Mouse (Mus musculus): Measurements from ENCODE around the gene Rabac1.

Rabac1 gene

GRCm38 (mm10) chr7:24980439-24980838 is 7.9 kb upstream of the Rabac1 start:
- no peak for DNase-seq (ENCODE audit: low read depth)

GRCm38 (mm10) chr7:24978781-24979180 is 6.2 kb upstream of the Rabac1 start:
- DNase-seq (ENCODE audit: low read depth) = peak; percentile 74

- peak; percentile 88 for DNase-seq (ENCODE audit: low read depth)
Measured at GRCm38 (mm10) chr7:24974893-24975595, 2.5 kb upstream of the Rabac1 start.

DNA sequence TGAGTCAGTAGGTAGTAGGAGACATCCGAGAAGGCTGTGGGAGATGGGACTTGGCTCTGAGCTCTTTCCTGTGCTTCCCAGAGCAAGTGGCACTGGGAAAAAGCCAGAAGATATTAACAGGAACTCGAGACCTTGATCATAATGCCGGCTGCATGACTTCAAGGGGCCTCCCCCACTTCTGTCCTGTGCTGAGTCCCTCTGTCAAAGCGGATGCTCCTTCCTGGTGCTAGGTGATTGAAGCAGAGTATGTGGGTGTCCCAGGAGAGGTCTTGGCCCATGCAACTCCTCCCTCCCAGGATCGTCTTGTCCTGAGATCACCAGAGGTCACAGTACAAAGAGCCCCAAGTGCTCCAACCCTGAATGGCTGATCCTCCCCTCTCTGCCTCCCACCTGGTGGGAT is 1.3 kb upstream of the Rabac1 start:
- DNase-seq (ENCODE audit: low read depth) = no peak

DNA sequence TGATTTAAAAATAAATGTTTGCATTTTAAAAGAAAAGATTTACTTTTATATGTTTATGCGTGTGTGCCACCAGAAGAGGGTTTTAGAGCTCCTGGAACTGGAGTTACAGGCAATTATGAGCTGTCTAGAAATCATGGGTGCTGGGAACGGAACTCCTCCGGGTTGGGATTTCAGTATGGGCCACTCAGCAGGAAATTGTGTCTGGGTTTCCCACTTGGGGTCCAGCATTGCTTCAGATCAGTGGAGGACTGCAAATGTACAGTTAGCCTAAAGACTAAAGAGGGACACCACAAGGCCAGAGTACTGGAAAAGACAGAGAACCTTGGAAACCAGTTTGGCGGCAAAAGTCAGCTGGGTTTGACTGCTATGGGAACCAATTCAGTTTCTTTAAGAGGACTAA is 654 bp upstream of the Rabac1 start:
- DNase-seq (ENCODE audit: low read depth) = no peak

DNA sequence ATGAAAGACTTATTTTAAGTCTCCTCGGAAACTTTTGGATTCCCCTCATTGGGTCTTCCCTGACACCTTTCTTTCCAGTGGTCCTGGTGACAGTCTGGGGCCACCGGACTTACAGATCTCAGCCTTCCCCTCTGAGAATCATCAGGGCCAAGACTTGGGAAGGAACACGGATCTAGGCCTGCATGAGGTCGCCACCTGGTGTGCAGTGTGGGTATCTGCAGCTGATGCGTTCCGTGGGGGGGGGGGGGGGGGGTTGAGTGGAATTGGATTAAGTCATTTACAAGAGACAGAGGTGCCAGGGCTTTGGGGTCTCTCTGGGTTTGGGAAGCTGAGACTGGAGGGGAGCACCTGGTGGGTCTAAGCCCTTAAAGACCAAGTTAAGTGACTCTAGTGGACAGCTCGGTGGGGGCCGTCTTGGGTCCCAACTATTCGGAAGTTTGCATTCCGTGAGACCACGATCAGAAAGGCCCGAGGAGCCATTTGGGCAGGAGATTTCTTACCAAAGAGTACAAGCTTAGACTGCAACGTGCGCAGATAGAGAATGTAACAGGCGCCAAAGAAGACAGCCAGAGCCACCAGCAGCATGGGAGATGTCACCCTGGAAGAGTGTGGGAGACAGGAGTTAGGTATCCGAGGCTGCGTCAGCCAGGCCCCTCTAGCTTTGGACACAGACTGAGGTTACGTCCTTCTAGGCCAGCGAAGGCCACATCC is 1.1 kb downstream of the Rabac1 start:
- peak; percentile 79 for DNase-seq (ENCODE audit: low read depth)

- DNase-seq (ENCODE audit: low read depth) = no peak
Measured at GRCm38 (mm10) chr7:24970341-24970740, 2.2 kb downstream of the Rabac1 start.

DNA sequence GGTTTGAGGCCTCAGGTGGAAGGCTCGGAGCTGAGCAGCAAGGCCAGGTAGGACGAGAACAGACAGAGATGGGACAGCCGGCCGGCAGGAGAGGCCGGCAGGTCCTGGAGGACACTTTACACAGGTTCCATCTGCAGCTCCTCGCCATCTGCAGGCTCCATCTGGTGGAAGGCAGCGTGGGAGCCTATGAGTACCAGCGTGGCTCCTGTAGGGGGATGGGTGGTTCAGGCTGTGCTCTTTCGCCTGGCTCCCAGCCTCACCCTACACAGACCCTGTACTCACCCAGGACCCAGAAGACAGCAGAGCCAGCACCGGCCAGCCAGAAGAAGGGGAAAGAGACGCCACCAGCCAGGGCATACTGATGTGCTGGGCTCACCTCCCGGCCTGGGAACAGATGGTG is 2.7 kb downstream of the Rabac1 start:
- DNase-seq (ENCODE audit: low read depth) = no peak

GRCm38 (mm10) chr7:24968463-24968862 is 4.1 kb downstream of the Rabac1 start:
- no peak for DNase-seq (ENCODE audit: low read depth)

GRCm38 (mm10) chr7:24967966-24968365 is 4.6 kb downstream of the Rabac1 start:
- DNase-seq (ENCODE audit: low read depth) = no peak

- DNase-seq (ENCODE audit: low read depth) = peak; percentile 76
Measured at GRCm38 (mm10) chr7:24964897-24965535, 7.5 kb downstream of the Rabac1 start.

GRCm38 (mm10) chr7:24964288-24964687 is 8.3 kb downstream of the Rabac1 start:
- no peak for DNase-seq (ENCODE audit: low read depth)

GRCm38 (mm10) chr7:24955226-24955625 is 17.3 kb downstream of the Rabac1 start:
- no peak for DNase-seq (ENCODE audit: low read depth)

GRCm38 (mm10) chr7:24954450-24954849 is 18.1 kb downstream of the Rabac1 start:
- peak; percentile 58 for DNase-seq (ENCODE audit: low read depth)

DNA sequence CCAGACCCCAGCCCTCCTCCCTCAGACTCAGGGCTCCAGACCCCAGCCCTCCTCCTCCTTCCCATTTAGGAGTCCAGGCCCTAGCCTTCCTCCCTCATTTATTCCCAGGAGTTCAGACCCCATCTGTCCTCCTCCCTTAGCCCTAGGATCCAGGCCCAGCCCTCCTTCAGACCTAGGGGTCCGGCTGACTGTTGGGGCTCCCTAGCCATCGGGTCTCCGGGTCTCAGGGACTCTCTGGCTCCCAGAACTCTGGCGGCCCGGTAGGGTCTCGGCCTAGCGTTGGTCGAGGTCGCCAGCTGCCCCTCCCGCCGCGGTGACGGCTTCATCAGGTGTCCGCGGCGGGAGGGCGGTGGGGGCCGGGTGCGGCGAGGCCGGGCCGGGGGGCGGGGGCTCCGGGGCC is 18.6 kb downstream of the Rabac1 start:
- DNase-seq (ENCODE audit: low read depth) = no peak

DNA sequence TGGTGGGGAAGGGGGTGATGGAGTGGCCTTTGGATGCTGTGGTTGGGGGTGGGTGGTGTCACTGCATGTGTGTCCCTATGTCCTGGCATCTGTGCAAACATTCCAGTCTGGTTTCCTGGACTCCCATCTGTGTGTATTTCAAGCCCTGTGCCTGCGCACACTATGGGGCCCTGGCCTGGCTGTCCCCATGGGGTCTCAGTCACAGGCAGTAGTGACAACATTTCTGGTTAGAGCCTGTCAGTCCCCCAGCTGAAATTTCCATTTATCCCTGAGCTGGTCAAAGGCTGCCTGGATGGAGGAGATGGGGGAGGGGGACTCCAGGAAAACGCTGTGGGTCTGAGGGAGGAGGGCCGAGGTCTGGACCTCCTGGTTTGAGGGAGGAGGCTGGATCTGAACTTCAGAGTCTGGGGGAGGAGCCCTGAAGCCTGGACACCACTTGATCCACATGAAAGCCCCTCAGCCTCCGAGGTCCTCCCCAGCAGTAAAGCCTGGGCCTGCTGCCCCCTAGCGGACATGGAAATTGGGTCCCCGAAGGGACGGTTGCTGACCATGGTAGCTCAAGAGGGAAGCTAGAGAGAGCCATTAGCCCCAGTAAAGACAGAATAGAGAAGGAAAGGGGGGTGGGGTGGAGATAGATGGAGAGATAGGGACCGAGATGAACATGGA is 22.5 kb downstream of the Rabac1 start:
- peak; percentile 69 for DNase-seq (ENCODE audit: low read depth)

- DNase-seq (ENCODE audit: low read depth) = no peak
Measured at GRCm38 (mm10) chr7:24948774-24949173, 23.8 kb downstream of the Rabac1 start.

DNA sequence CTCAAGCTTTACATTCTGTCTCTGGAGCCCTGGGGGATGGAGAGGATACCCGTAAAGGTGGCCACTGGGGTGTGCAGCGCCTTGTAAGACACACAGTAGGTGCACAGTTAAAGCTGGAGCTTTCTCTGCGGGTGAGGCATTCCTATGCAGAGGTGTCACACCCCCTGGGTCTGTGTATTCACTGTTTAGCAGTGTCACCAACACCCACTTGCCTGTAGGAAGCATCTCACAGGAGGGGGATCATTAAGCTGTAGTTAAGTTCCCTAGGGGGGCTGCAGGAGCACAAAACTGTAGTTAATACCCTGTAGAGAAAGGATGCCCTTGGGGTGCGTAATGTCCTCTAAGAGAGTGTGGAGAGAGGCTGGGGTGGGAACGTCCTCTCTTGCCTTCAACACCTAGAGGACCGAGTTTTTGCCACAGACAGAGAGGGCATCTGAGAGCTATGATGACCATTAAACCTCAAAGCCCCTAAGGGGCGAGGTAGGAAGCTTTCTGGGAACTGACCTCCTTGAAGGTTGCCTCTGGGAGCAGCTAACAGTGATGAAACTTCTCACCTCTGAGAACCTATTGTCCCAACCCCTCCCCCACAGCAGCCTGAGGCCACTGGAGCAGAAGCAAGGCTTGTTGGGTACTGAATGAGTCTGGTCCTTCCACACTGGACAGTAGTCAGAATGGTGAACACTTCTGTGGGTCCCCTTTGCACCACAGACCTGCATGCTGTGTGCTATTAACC is 25.1 kb downstream of the Rabac1 start:
- DNase-seq (ENCODE audit: low read depth) = no peak

GRCm38 (mm10) chr7:24944257-24944950 is 28.1 kb downstream of the Rabac1 start, which contains the start of gene Gm4881:
Gene Gm4881, minus strand, starts transcription at chr7:24944494.
- DNase-seq (ENCODE audit: low read depth) = no peak

GRCm38 (mm10) chr7:24943641-24944040 is 28.9 kb downstream of the Rabac1 start:
- DNase-seq (ENCODE audit: low read depth) = no peak

- DNase-seq (ENCODE audit: low read depth) = no peak
Measured at GRCm38 (mm10) chr7:24931651-24932050, 40.9 kb downstream of the Rabac1 start.

Data from 416B (cell line).